Mouse (Mus musculus): ENCODE measurements around the gene Fnip2.

The Fnip2 gene

DNA sequence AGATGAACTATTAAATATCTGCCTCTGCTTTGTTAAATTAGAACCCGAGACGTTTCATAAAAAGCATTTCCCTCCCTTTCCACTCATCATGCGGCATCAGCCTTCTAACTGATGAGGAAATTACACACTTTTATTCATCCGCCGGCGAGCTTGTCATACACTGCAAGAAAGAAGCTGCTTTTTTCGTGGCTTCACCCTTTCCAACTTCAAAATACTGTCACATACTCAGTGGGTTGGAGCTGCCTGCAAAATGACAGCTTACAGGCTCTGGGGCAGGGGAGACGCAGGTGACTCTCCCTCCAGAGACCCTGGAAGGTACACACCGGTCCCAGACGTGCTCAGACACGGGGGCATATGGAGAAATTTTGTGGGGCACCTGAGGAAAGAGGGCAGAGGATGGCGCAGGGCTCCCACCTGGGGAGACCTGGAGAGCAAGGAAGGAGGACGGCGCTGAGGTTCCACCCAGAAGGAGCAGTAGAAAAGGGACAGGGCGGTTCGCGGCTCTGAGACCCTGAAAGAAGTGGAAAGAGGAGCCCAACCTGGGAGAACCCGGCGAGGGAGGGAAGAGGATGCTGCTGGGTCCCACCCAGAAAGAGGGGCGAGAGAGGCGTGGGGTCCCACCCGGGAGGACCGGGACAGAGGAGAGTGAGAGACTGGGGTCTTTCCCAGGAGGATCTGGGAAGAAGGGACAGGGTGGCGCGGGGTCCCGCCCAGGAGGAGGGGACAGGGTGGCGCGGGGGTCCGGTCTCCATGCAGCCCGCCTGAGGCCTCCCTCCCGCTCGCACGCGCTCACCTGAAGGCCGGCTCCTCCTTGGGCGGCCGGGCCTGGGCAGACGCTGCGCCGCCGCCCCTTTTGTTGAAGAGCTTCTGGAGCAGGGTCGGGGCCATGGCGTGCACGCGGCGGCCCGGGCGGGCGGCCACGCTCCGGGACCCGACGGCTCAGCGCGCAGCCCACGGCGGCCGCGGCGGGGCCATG is 592 bp downstream of the Fnip2 start:
- peak; percentile 49 for DNase-seq (ENCODE audit: extremely low read depth, insufficient read length, low spot score)

DNA sequence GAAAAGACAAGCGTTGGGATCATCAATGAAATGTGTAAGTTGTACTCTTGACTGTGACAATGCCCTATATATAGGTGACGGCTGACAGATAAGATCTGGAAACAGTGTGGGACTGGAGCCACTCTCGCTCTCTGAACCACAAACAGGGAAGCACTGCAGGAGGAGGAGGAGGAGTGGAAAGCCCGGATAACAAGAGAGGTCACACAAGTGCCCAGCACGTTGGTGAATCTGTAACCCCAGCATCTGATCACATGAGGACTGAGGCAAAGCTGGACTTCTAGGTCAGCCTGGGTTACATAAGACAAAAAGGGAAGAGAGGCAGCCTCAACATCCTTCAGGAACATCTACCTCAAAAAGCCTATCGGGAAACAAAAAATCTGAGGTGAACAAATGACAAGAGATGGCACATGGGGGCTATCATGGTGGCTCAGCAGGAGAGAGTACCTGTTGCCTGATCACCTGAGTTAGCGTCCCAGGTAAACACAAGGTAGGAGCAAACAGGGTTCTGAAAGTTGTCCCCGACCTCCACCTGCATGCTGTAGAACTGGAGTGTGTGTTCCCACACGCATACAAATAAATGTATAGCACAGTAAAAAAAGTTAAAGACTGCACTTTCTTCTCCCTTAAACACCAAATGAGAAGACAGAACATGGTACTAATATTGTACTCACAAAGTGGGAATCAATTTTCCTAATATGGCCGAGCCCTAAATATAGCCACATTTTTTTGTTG is 2.6 kb downstream of the Fnip2 start:
- DNase-seq (ENCODE audit: extremely low read depth, insufficient read length, low spot score), result no peak

GRCm38 (mm10) chr3:79563511-79563910 is 4.1 kb downstream of the Fnip2 start:
- no peak for DNase-seq (ENCODE audit: extremely low read depth, insufficient read length, low spot score)

GRCm38 (mm10) chr3:79561784-79562715 is 5.5 kb downstream of the Fnip2 start:
- DNase-seq (ENCODE audit: extremely low read depth, insufficient read length, low spot score), result no peak

GRCm38 (mm10) chr3:79560555-79560954 is 7.0 kb downstream of the Fnip2 start:
- no peak for DNase-seq (ENCODE audit: extremely low read depth, insufficient read length, low spot score)

GRCm38 (mm10) chr3:79559773-79560045 is 7.9 kb downstream of the Fnip2 start:
- no peak for DNase-seq (ENCODE audit: extremely low read depth, insufficient read length, low spot score)

- DNase-seq (ENCODE audit: extremely low read depth, insufficient read length, low spot score), result peak; percentile 70
These were observed 8.4 kb downstream of the Fnip2 start for GRCm38 (mm10) chr3:79559021-79559772.

- no peak for DNase-seq (ENCODE audit: extremely low read depth, insufficient read length, low spot score)
These were observed 12.5 kb downstream of the Fnip2 start for GRCm38 (mm10) chr3:79555061-79555460.

- DNase-seq (ENCODE audit: extremely low read depth, insufficient read length, low spot score), result no peak
These were observed 13.8 kb downstream of the Fnip2 start for GRCm38 (mm10) chr3:79553779-79554178.

- DNase-seq (ENCODE audit: extremely low read depth, insufficient read length, low spot score), result peak; percentile 49
These were observed 15.6 kb downstream of the Fnip2 start for GRCm38 (mm10) chr3:79551826-79552552.

- no peak for DNase-seq (ENCODE audit: extremely low read depth, insufficient read length, low spot score)
These were observed 17.7 kb downstream of the Fnip2 start for GRCm38 (mm10) chr3:79549751-79550393.

- no peak for DNase-seq (ENCODE audit: extremely low read depth, insufficient read length, low spot score)
These were observed 18.7 kb downstream of the Fnip2 start for GRCm38 (mm10) chr3:79548681-79549437.

GRCm38 (mm10) chr3:79542585-79542984 is 25.0 kb downstream of the Fnip2 start:
- peak; percentile 84 for DNase-seq (ENCODE audit: extremely low read depth, insufficient read length, low spot score)

DNA sequence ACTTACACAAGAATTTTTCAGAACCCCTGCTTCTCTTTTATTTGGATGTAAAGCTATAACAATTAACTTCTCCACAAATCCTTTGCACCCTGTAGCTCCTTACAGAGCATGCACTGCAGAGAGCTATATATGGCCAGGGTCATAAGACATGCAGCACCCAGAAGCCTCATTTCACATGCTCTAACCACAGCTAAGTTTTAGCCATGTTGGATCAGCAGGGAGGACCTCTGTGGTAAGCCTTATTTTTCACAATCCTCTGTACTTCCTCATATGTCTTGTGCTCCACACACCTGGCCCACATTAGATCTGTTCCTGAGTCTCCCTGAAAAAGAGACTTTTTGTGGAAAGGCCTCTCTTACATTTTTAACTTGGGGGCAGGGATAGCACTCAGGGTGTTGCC is 27.9 kb downstream of the Fnip2 start:
- DNase-seq (ENCODE audit: extremely low read depth, insufficient read length, low spot score), result no peak

DNA sequence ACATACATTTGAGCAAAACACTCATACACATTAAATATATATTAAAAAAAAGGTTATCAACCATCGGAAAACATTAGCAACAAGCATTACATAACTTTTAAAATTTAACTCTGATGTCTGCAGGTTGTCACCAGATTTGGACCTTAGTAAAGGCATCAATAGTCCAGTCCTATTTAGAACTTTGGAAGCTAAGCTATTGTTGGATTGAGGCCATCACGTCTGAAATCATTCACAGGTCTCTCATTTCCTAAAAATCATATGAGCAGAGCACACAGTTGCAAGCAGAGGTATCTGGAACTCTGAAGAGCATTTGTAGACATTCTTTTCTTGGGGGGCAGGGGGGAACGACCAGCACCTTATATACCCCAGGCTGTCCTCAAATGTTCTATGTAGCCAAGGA is 28.5 kb downstream of the Fnip2 start:
- DNase-seq (ENCODE audit: extremely low read depth, insufficient read length, low spot score), result no peak

- no peak for DNase-seq (ENCODE audit: extremely low read depth, insufficient read length, low spot score)
These were observed 29.3 kb downstream of the Fnip2 start for GRCm38 (mm10) chr3:79538342-79538741.

DNA sequence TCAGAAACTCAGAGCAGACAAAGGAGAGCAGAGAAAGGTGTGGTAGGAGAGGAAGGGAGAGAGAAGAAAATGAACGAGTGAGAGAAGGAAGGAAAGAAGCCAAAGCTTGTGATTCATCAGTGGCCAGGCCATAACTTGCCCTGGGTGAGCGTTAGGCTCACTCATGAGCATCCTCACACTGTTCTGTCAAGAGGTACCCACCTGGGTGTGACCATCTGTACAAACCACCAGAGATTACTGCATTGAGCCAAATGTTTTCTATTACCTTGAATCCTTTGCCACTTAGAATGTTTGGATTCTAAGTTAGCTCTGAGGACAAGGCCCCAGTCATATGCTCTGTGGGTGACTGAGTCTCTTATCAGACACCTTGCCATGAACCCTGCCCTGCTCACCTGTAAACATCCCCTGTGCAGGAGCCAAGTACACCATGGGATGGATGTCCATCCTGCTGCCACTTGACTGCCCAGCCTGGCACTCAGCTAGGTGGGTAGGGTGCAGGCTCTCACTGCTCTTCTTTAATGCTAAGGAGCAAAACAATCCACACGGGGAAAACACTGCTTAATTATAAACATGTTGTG is 29.9 kb downstream of the Fnip2 start:
- DNase-seq (ENCODE audit: extremely low read depth, insufficient read length, low spot score), result no peak

DNA sequence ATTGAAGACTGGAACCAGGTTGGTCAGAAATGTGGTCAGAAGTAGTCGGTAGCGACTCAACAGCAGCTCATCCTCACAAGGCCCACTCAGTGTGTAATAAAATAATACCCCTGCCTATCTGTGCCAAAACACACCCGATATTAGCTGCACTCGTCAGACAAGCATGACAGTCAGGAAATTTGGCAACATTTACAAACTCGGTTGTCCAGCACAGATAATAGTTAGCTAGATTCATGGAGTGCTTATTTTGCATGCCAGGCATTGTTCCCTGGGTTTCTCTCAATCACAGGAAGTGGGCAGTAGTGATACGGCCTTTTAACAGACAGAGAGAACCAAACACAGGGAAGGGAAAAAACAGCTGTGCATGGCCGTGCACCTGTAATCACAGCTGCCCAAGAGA is 30.6 kb downstream of the Fnip2 start:
- no peak for DNase-seq (ENCODE audit: extremely low read depth, insufficient read length, low spot score)
